Mouse (Mus musculus): Measurements from ENCODE around the gene Macrod1. TPM values are rescaled to one million over a fixed set of nuclear protein-coding genes. Genes with fewer than 3 reads are reported as not detected.
"Not testable (repeated sequence)": the region's sequence is repeated elsewhere in the genome, so short reads cannot be mapped to it uniquely, and the experiment has no call there.

Gene Macrod1
- polyA plus RNA-seq, 1 experiment from 2014 or later: 5.3 TPM

DNA sequence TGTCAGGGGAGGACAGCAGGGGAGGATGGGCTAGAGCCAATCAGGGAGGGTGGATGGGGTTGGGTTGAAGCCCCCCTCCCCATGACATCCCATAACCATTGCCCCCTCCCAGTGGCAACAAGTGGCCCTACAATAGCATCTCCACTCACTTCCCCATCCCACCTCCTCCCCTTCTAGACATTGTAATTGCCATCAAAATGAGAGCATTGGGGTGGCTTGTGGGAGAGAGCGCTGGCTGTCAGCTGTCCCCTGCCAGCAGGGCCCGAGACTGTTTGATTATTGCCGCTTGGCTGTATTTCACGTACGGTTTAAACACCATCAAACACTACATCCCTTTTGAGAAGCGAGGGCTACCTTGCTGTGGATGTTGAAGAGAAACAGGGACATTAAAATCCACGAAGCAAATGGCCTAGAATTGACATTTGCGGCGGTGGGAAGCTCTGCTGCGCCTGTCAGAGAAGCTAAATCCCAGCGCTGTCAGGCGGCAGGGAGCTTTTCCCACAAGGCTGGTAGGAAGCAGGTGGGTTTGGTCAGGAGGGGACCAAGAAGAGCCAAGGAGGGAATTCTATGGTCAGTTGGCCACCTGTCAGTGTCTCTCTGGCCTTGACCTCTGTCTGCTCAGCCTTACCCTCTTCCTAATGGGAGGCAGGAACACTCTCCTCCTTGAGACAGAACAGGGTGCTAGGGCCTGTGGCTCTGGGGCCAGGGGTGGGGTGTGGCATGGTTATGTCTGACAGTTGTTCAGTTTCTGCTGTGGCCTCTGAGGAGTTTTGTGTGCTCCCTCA, 17.6 kb downstream of the Macrod1 start:
- no peak overlapping the region for H3K4me2 ChIP-seq (ENCODE audit: low read length)
- ATAC-seq: no peak
- H3K9ac ChIP-seq (replicated peaks; ENCODE audit: low read depth, low read length): no peak overlapping the region
- H3K4me3 ChIP-seq (replicated peaks; ENCODE audit: low read length): no peak overlapping the region
- H3K4me1 ChIP-seq (replicated peaks; ENCODE audit: control insufficient read depth, insufficient read depth, low read length): peaks cover 33% of the 10 kb centered on the region
- H3K9me3 ChIP-seq (ENCODE audit: control insufficient read depth, low read length): no peaks in the 10 kb centered on the region
- H3K27me3 ChIP-seq (replicated peaks; ENCODE audit: control insufficient read depth, insufficient read depth, low read length): no peaks in the 10 kb centered on the region
- WGBS: 32% methylated on average over 12 of the region's 12 CpGs
- no peaks in the 10 kb centered on the region for H3K36me3 ChIP-seq (ENCODE audit: control insufficient read depth, insufficient read depth)
- H3K27ac ChIP-seq (ENCODE audit: low read length): peak overlapping the region; percentile 16; the same call in 1 of the 2 replicates

DNA sequence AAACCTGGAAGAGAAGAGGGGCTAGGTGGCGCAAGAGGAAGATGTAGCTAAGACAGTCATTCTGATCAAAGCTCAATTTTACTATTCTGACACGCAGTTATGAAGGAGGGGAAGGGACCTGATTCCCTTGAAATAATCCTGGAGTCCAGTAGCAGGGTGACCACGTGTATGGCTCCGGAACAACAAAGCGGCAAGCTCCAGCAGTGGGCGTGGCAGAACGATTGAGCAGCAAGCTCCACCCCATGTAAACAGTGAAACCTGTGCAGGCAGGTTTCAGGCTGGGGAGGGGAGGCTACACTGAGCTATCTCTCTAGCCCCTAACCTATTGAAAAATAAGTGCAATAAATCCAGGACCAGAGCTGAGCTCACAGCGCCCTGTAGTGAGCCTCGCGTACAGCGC, 18.7 kb downstream of the Macrod1 start:
- peaks cover 25% of the 10 kb centered on the region for H3K4me1 ChIP-seq (replicated peaks; ENCODE audit: control insufficient read depth, insufficient read depth, low read length)
- not testable (repeated sequence) for H3K36me3 ChIP-seq (ENCODE audit: control insufficient read depth, insufficient read depth); H3K9me3 ChIP-seq (ENCODE audit: control insufficient read depth, low read length); H3K27me3 ChIP-seq (replicated peaks; ENCODE audit: control insufficient read depth, insufficient read depth, low read length); H3K27ac ChIP-seq (ENCODE audit: low read length); H3K9ac ChIP-seq (replicated peaks; ENCODE audit: low read depth, low read length); ATAC-seq; H3K4me2 ChIP-seq (ENCODE audit: low read length); H3K4me3 ChIP-seq (replicated peaks; ENCODE audit: low read length)
- WGBS: 86% methylated on average over 11 of the region's 11 CpGs

DNA sequence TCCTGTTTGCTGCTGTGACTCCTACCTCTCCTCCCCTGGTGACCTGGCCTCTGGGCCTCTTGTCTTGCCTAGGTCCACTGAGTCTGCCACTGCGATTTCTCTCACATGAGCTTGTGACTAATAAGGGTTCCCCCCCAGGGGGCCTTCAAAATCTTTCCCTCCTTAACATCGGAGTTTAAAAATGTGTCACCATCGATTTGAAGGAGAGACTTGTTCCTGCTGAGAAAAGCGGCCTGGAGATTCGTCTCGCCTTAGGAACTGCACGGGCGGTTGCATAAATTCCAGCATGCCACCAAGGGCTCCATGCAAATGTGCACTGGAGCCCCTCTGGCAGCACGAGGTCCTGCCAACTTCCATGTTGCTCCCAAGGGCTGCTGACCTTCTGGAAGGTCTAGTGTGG, 21.1 kb downstream of the Macrod1 start:
- Histone ChIP-seq H3K9me3 (ENCODE audit: control insufficient read depth, low read length) (no peaks in the 10 kb centered on the region), H3K27me3 (replicated peaks; ENCODE audit: control insufficient read depth, insufficient read depth, low read length) (no peaks in the 10 kb centered on the region), H3K4me3 (replicated peaks; ENCODE audit: low read length) (no peak overlapping the region), H3K4me2 (ENCODE audit: low read length) (no peak overlapping the region), H3K36me3 (ENCODE audit: control insufficient read depth, insufficient read depth) (no peaks in the 10 kb centered on the region), H3K4me1 (replicated peaks; ENCODE audit: control insufficient read depth, insufficient read depth, low read length) (peaks cover 15% of the 10 kb centered on the region), H3K9ac (replicated peaks; ENCODE audit: low read depth, low read length) (no peak overlapping the region), H3K27ac (ENCODE audit: low read length) (no peak overlapping the region)
- ATAC-seq: no peak
- 57% methylated on average over 9 of the region's 9 CpGs for WGBS

DNA sequence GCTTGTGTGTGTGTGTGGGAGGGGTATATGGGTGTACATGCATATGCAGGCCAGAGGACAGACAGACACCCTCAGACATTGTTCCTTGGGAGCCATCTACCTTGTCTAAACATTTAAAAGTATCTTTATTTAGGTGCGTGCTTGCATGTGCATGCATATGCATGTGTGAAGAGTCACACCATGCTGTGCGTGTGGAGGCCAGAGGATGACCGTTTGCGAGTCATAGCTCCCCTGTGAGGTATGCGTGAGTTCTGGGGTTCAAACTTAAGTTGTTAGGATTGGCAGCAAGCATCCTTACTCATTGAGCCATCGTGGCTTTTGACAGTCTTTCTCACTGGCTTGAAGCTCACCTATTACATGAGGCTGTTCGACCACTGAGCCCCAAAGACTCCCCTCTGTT, 21.7 kb downstream of the Macrod1 start:
- Histone ChIP-seq H3K27ac (ENCODE audit: low read length) (no peak overlapping the region), H3K4me2 (ENCODE audit: low read length) (no peak overlapping the region), H3K9me3 (ENCODE audit: control insufficient read depth, low read length) (no peaks in the 10 kb centered on the region), H3K4me1 (replicated peaks; ENCODE audit: control insufficient read depth, insufficient read depth, low read length) (peaks cover 21% of the 10 kb centered on the region), H3K9ac (replicated peaks; ENCODE audit: low read depth, low read length) (no peak overlapping the region), H3K27me3 (replicated peaks; ENCODE audit: control insufficient read depth, insufficient read depth, low read length) (no peaks in the 10 kb centered on the region), H3K36me3 (ENCODE audit: control insufficient read depth, insufficient read depth) (no peaks in the 10 kb centered on the region), H3K4me3 (replicated peaks; ENCODE audit: low read length) (no peak overlapping the region)
- no peak for ATAC-seq
- 89% methylated on average over 7 of the region's 7 CpGs for WGBS

DNA sequence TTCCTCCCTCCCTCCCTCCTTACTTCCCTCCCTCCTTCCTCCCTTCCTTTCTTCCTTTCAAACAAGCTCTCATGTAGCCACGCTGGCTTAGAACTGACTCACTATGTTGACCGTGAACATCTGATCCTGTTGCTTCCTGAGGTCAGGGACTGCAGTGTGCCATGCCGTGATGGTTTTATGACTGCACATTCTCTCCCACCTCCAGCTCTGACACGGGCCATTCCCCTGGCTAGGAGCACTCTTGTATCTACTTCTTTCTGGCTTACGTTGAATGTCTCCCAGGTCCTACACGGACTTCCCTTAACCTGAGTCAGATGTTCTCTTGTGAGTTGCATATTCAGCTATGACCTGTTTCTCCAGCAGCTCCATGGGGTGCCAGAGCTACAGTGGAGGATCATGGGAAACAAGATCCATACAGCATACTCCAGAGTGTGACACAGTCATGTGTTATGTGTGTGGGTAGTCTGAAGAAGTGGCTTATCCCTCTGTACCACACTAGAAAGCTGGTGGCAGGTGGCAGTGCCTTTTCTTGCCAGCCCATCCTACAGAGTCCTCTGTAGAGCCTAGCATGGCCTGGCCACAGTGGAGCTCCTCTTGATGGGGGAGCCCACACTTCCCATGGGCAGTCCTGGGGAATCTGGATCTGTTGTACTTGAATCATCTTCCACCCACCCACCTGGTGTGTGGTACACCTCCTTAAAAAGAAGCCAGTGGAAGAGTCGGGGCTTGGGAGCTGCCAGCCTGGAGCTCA, 25.1 kb downstream of the Macrod1 start:
- 81% methylated on average over 7 of the region's 7 CpGs for WGBS
- ATAC-seq: no peak

DNA sequence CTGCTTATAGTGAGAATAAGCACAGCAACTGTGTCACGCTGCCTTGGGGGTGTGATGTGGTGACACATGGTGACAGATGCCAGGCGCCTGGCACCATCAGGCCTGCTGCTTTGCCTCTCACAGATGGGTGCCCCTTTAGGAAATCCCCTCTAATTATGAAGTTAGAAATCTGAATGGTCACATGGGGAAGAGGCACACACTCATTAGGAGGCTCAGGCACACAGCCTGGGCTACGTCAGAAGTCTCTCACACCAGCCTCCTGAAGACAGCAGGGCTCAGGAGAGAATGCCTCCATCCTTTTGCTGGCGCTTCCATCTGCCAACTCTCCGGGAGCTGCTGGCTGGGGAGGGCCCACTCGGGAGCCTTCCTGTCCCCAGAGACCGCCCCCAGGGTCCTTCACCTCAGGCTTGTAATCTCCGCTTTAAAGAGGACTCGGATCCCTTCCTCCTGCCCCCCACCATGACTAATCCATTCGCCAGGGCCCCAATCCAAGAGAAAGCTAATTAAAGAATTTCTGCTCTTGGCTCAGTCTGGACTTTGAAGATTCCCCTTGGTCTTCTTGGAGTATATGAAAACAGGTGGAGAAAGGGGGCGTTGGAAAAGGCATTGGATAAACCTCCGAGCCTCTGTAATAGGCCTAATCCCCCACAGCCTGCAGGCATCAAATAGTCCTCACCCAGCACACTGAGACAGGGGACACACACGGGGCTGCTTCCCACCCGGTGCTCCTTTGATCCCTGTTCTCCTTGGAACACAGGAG, 26.6 kb downstream of the Macrod1 start:
- no peak overlapping the region for H3K9ac ChIP-seq (replicated peaks; ENCODE audit: low read depth, low read length)
- no peaks in the 10 kb centered on the region for H3K27me3 ChIP-seq (replicated peaks; ENCODE audit: control insufficient read depth, insufficient read depth, low read length)
- H3K4me1 ChIP-seq (replicated peaks; ENCODE audit: control insufficient read depth, insufficient read depth, low read length): peaks cover 38% of the 10 kb centered on the region
- no peak overlapping the region for H3K4me3 ChIP-seq (replicated peaks; ENCODE audit: low read length)
- peak overlapping the region; percentile 67 for H3K27ac ChIP-seq (ENCODE audit: low read length)
- no peaks in the 10 kb centered on the region for H3K9me3 ChIP-seq (ENCODE audit: control insufficient read depth, low read length)
- peak; percentile 86 for ATAC-seq
- no peaks in the 10 kb centered on the region for H3K36me3 ChIP-seq (ENCODE audit: control insufficient read depth, insufficient read depth)
- no peak overlapping the region for H3K4me2 ChIP-seq (ENCODE audit: low read length)
- 13% methylated on average over 14 of the region's 14 CpGs for WGBS

More for the DNA sequence above, 25.1 kb downstream of the Macrod1 start:
- H3K27me3 ChIP-seq (replicated peaks; ENCODE audit: control insufficient read depth, insufficient read depth, low read length): no peaks in the 10 kb centered on the region
- peaks cover 30% of the 10 kb centered on the region for H3K4me1 ChIP-seq (replicated peaks; ENCODE audit: control insufficient read depth, insufficient read depth, low read length)
- no peak overlapping the region for H3K9ac ChIP-seq (replicated peaks; ENCODE audit: low read depth, low read length)
- H3K4me2 ChIP-seq (ENCODE audit: low read length): no peak overlapping the region
- H3K4me3 ChIP-seq (replicated peaks; ENCODE audit: low read length): no peak overlapping the region
- no peak overlapping the region for H3K27ac ChIP-seq (ENCODE audit: low read length)
- H3K9me3 ChIP-seq (ENCODE audit: control insufficient read depth, low read length): no peaks in the 10 kb centered on the region
- no peaks in the 10 kb centered on the region for H3K36me3 ChIP-seq (ENCODE audit: control insufficient read depth, insufficient read depth)

DNA sequence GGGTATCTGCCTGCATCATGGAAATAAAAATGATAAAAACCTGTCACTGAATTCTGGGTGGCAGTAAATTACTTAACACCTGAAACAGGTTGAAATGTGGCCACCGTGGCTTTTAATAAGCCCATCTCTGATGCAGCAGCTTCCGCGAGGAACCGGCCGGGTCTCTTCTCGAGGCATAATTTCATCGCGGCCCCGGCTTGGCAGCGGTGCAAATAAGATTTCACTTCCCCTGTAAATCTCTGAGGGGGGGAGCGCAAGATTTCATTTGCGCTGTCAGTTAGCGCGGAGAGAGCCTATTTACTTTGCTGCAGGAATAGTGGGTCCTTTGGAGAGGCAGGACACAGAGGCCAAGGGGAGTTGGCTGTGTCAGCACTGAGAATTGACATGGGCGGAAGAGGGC, 28.1 kb downstream of the Macrod1 start:
- no peaks in the 10 kb centered on the region for H3K27me3 ChIP-seq (replicated peaks; ENCODE audit: control insufficient read depth, insufficient read depth, low read length)
- no peak overlapping the region for H3K4me2 ChIP-seq (ENCODE audit: low read length)
- no peaks in the 10 kb centered on the region for H3K9me3 ChIP-seq (ENCODE audit: control insufficient read depth, low read length)
- peaks cover 52% of the 10 kb centered on the region for H3K4me1 ChIP-seq (replicated peaks; ENCODE audit: control insufficient read depth, insufficient read depth, low read length)
- ATAC-seq: no peak
- no peak overlapping the region for H3K9ac ChIP-seq (replicated peaks; ENCODE audit: low read depth, low read length)
- 27% methylated on average over 15 of the region's 15 CpGs for WGBS
- no peaks in the 10 kb centered on the region for H3K36me3 ChIP-seq (ENCODE audit: control insufficient read depth, insufficient read depth)
- no peak overlapping the region for H3K4me3 ChIP-seq (replicated peaks; ENCODE audit: low read length)
- no peak overlapping the region for H3K27ac ChIP-seq (ENCODE audit: low read length)

DNA sequence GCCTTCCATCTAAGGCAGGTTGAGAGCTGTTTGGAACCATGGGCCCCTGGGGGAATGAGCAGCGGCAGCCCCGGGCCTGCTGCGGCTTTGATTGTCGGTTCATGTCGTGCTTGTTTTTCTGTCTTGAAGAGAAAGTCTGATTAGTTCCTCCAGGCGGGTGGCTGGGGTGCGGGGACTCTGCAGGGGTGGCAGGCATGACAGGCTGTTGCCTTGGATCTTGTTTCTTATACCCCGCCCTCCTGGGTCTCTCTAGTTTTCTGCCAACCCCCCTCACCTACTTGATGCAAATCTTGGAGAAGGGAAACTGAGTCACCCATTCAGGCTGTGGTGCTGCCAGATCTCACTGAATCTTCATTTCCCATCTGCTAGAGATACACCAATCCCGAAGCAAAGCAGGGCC, 31.9 kb downstream of the Macrod1 start:
- H3K9ac ChIP-seq (replicated peaks; ENCODE audit: low read depth, low read length): peak overlapping the region; percentile 20; the same call in 1 of the 2 replicates
- H3K4me2 ChIP-seq (ENCODE audit: low read length): no peak overlapping the region
- no peaks in the 10 kb centered on the region for H3K27me3 ChIP-seq (replicated peaks; ENCODE audit: control insufficient read depth, insufficient read depth, low read length)
- H3K4me1 ChIP-seq (replicated peaks; ENCODE audit: control insufficient read depth, insufficient read depth, low read length): peaks cover 76% of the 10 kb centered on the region
- H3K9me3 ChIP-seq (ENCODE audit: control insufficient read depth, low read length): no peaks in the 10 kb centered on the region
- no peaks in the 10 kb centered on the region for H3K36me3 ChIP-seq (ENCODE audit: control insufficient read depth, insufficient read depth)
- no peak for ATAC-seq
- WGBS: 10% methylated on average over 9 of the region's 9 CpGs
- H3K4me3 ChIP-seq (replicated peaks; ENCODE audit: low read length): no peak overlapping the region
- H3K27ac ChIP-seq (ENCODE audit: low read length): 0 out of 2 replicates have a peak overlapping the region, but pooled peaks have one; percentile 15

DNA sequence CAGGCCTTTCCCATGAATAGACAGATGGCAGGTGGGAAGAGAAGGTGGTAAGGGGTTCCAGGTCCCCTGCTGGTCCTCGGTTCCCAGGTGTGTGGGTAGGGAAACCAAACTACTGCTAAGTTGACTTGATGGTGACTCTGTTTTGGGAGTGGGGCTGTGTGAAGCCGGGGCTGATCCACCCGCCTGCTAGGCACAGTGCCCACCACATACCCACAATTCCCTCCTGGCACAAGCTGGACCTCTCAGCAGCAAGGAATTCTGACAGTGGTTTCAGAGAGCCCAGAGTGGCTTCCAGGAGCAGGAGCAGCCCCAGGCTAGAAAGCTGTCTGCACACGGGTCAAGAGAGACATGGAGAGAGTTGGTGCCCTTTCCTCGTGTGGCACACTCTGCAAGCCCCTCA, 32.4 kb downstream of the Macrod1 start:
- Histone ChIP-seq H3K36me3 (ENCODE audit: control insufficient read depth, insufficient read depth) (no peaks in the 10 kb centered on the region), H3K4me2 (ENCODE audit: low read length) (no peak overlapping the region), H3K9me3 (ENCODE audit: control insufficient read depth, low read length) (no peaks in the 10 kb centered on the region), H3K27ac (ENCODE audit: low read length) (0 out of 2 replicates have a peak overlapping the region, but pooled peaks have one; percentile 15), H3K27me3 (replicated peaks; ENCODE audit: control insufficient read depth, insufficient read depth, low read length) (no peaks in the 10 kb centered on the region), H3K4me1 (replicated peaks; ENCODE audit: control insufficient read depth, insufficient read depth, low read length) (peaks cover 71% of the 10 kb centered on the region), H3K9ac (replicated peaks; ENCODE audit: low read depth, low read length) (no peak overlapping the region), H3K4me3 (replicated peaks; ENCODE audit: low read length) (no peak overlapping the region)
- 50% methylated on average over 5 of the region's 5 CpGs for WGBS
- no peak for ATAC-seq

All from forebrain, embryonic 16.5 days (tissue).